Mouse (Mus musculus) adrenal gland, adult 18-20 months (tissue): ENCODE results near the gene Mrps2. TPM values are rescaled to one million over a fixed set of nuclear protein-coding genes. Genes with fewer than 3 reads are reported as not detected.

Experiments
- DNase-seq, 2 experiments: peaks; one replicate each; pipeline ENCODE4 v3.0.0; 2021 to 2022; ENCODE audit warnings: low spot score in 2 of 2
- total RNA-seq, 2 experiments: library from RNA; stranded (reverse); gene quantifications; 1 replicate in 1 of 2; 2 replicates in 1 of 2; pipeline ENCODE4 v1.2.3; 2021

Gene Mrps2
- total RNA-seq, 2 experiments from 2014 or later: 54.4 to 63.2 TPM

DNA sequence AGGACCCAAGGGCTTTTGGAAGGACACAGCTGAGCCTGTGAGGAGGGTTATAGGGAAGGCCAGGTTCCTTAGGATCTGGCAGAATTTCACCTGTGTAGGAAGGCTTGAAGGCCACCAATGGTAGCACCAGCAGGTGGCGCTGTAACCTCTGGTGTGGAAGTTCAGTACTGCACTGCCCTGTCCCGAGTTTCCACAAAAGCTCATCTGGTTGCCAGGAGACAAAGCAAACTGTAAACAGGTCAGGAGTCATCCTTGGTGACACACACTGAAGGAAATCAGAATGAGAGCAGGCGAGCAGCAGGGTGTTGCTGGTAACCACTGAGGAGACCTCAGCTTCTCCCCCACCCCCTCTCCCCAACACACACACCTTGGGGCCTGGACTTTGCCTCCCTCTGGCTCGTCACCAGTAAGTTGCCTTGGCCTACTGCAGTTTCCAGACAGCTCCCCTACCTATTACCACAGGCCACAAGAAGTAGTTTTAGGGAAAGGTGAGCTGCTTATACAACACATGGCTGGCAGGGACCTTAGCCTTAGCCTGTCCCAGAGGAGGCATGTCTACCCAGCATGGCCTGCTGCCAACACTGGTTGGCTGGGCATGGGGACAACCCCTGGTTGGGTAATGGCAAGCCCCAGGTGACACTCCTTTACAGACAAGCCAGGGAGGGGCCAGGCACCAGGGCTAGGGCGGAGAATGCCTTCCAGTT, 49.5 kb downstream of the Mrps2 start:
- DNase-seq: peak; percentile 82 to 88

- DNase-seq: no peak
Measured at GRCm38 (mm10) chr2:28518231-28518630, 50.4 kb downstream of the Mrps2 start.

- DNase-seq: no peak
Measured at GRCm38 (mm10) chr2:28520581-28520980, 52.7 kb downstream of the Mrps2 start.

Other genes starting within 250 kb of the Mrps2 start
- 1 to 10 TPM; 4.5 to 5.1 TPM for gene Ppp1r26, start 21.3 kb upstream of the Mrps2 start, total RNA-seq
- gene 1700007K13Rik, start 1.7 kb upstream of the Mrps2 start, total RNA-seq: 1 to 10 TPM; 1.4 to 2.8 TPM
- 1 to 10 TPM; 4.5 to 6.3 TPM for gene Gbgt1, start 28.8 kb downstream of the Mrps2 start, total RNA-seq
- 1 to 10 TPM; 2.0 TPM for gene Gm10134, start 38.0 kb downstream of the Mrps2 start, total RNA-seq
- 10 to 100 TPM; 24.3 to 24.4 TPM for gene Ralgds, start 45.1 kb downstream of the Mrps2 start, total RNA-seq
- gene Cel, start 95.3 kb downstream of the Mrps2 start, total RNA-seq: not detected
- 10 to 100 TPM; 15.2 to 17.2 TPM for gene Gtf3c5, start 115.7 kb downstream of the Mrps2 start, total RNA-seq
- not detected for gene Gfi1b, start 153.9 kb downstream of the Mrps2 start, total RNA-seq
- 10 to 100 TPM; 18.5 to 21.3 TPM for gene Tsc1, start 173.2 kb downstream of the Mrps2 start, total RNA-seq
- 1 to 10 TPM in 1 of 2 experiments, under 1 TPM in 1; 0.60 to 1.2 TPM for gene Spaca9, start 231.7 kb downstream of the Mrps2 start, total RNA-seq
- gene Ak8, start 232.1 kb downstream of the Mrps2 start, total RNA-seq: under 1 TPM; 0.38 to 0.63 TPM